Mouse (Mus musculus) monocyte, adult 2 months (primary cell): ENCODE measurements around the gene Adcy2.

ENCODE experiments used
- DNase-seq, 2 experiments: peaks; one replicate each; pipeline ENCODE4 v3.0.0; 2022; ENCODE audit warnings: low spot score in 2 of 2, low read depth in 1 of 2

The Adcy2 gene

GRCm38 (mm10) chr13:68998918-68999801, at the start of gene Adcy2:
Gene Adcy2 (minus strand): TSS chr13:68999541.
- DNase-seq: no peak

GRCm38 (mm10) chr13:69036991-69037597, 37.8 kb upstream of the Adcy2 start:
- DNase-seq: no peak

DNA sequence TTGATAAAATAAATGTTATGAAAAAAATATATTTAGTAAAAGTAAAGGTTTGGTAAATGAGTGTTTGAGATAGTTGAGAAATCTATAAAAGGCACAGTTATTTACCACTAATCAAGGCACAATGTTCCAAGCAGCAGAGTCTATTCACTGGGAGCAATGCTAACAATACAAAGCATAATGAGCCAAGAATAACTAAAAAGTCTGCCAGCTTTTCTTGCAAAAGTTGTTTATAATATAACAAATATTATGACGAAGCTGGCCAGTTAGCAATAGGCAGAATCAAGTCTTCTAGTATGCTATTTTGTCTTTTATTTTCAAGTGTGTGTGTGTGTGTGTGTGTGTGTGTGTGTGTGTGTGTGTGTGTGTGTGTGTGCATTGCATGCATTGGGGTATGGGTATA, 35.3 kb upstream of the Adcy2 start:
- DNase-seq: no peak

DNA sequence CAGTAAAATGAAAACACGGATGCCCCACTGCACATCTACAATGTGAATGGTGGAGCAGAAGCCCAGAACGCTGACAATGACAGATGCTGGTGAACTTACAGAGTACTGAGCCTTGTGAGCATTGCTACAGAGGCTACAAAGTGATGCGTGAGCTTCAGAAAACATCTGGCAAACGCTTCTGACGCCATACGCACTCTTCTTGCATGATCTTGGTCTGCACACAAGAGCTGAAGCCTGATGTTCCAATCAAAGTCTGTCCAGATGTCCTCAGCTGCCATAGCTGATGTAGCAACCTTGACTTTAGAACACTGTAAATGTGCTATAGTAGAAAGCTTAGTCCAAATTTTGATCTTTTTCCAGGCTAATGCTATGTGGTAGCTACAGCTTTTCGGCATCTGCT, 34.2 kb upstream of the Adcy2 start:
- no peak for DNase-seq

DNA sequence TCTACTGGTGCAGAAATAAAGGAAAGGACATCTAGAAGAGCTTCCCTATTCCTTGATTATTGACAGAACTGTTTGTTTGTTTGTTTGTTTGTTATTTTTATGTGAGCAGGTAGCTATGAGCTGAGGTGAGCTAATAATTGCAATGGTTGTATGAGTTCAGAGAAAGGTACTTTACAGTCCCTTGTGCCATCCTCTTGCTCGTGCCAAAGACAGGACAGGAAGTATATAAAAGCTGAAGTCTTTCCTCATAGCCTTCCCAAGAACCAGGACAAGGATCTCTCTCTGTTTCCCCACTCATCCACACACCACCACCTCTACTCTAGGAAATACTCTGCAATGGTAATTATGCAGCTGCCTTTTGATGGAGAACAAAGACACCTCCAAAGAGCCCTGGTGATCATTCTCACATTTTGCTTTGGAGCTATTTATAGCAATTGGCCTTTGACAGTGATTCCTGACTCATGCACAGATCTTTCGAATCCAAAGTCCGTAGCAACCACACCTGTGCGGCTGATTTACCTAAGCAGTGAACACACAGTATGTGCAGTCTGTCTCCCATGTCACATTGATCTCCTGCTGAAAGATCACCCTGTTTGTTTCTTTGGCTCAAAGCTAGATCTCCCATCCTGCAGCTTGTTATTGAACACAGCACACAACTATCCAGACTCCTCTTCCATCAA, 29.9 kb upstream of the Adcy2 start:
- DNase-seq: no peak

GRCm38 (mm10) chr13:69024964-69025363, 25.6 kb upstream of the Adcy2 start:
- no peak for DNase-seq

DNA sequence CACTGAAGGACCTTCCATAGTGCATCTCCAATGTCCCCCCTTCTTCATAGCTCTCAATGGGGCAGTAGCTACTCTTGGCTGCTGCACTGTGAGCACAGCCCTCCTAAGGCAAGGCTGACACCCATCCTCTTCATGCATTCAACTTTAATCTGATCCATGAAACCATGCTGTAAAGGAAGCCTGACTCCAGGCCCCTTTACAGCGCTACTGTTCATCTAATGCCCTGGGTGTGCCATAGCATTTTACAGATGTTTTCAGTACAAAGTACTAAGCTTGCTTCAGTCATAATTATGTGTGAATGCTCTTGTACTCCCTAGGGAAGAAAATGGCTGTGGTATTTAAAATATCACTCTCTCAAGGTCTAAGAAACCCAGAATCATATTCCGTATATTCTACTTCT, 23.9 kb upstream of the Adcy2 start:
- no peak for DNase-seq

DNA sequence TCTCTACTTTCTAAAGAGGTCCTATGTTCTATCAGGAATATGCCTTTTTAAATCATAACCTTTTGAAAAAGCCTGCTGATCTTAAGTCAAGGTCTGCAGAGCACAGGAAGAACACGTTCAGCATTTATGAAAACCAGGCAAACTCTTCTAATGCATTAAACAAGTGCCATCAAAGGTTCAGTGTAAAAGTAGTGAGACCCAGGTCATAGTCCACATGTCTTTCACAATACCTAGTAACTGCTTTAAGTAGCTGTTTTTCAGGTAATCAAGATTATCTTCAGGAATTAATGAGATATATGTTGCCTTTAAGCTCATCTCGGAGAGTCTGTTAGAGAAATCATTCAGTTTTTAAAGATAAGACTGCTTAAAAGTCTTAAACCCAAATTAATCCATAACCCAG, 21.2 kb upstream of the Adcy2 start:
- DNase-seq: no peak

GRCm38 (mm10) chr13:69006915-69007314, 7.6 kb upstream of the Adcy2 start:
- DNase-seq: no peak

- DNase-seq: no peak
Observed at GRCm38 (mm10) chr13:69006091-69006490, 6.8 kb upstream of the Adcy2 start.

- DNase-seq: no peak
Observed at GRCm38 (mm10) chr13:69004406-69004805, 5.1 kb upstream of the Adcy2 start.

GRCm38 (mm10) chr13:69002631-69003030, 3.3 kb upstream of the Adcy2 start:
- DNase-seq: no peak

DNA sequence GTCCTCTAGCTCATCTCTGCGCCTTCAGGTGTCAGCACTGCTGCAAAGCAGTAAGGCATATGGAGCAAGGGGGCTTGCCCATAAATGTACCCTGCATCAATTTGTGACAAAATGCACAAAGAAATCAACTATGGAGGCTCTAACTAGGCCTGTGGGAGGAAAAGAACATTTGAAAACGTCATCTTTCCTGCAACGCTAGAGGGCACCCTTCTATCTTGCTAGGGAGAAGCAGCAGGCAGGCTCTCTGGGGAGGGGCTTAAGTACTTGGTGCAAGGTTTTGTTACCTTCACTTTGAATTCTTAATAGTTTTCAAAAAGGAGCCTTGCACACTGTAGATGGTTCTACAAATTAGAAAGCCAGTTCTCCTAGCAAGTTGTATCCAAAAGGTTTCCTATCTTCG, 2.8 kb upstream of the Adcy2 start:
- DNase-seq: no peak

GRCm38 (mm10) chr13:68999826-69000225, 485 bp upstream of the Adcy2 start:
- no peak for DNase-seq

DNA sequence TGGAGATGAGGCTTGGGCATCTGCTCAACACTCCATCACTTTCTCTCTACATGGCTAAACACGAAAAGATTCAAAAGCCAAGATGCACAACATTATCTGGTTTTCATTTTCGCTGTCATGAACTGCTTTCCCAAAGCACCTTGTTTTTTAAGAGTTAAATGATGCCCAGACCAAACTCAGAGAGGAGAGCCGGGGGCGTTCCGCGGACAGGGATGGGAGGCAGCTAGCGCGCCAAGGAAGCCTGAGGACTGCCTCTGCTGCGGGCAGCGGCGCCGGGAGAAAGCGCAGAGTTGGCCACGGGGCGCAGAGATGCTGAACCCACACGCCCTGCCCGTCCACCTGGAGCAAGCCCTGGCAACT, 803 bp downstream of the Adcy2 start:
- no peak for DNase-seq

DNA sequence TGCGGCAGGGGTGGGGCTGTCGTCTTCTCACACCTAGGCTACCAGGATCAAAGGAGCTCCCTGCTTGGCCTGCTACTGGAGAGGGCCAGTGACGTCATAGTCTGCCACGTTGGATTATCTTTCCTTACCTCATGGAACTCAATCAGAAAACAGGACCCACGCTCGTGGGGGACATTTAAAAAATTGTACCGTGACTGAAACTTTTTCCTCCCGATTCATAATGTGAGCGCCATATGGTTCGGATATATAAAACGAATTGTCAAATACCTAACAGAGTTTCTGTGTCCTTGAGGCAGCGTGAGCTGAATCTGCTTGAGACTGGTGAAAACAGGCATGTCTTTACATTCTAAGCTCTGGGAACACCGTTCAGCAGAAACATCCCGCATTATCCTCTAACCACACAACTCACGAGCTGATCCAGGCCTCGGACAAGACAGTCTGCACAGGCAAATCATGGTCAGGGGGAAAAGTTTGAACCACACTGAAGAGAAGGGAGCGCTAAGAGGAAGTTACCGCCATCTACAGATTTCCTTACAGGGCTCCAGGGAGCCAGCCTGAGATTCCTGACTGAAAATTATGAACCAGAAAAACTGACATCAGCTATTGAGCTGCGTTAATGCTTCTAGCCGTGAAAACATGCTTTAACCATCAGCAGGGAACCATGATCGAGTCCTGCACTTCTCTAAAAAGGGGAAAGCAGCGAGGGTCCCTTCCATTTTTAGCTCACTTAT, 1.4 kb downstream of the Adcy2 start:
- no peak for DNase-seq

- no peak for DNase-seq
Observed at GRCm38 (mm10) chr13:68997386-68997785, 2.0 kb downstream of the Adcy2 start.

DNA sequence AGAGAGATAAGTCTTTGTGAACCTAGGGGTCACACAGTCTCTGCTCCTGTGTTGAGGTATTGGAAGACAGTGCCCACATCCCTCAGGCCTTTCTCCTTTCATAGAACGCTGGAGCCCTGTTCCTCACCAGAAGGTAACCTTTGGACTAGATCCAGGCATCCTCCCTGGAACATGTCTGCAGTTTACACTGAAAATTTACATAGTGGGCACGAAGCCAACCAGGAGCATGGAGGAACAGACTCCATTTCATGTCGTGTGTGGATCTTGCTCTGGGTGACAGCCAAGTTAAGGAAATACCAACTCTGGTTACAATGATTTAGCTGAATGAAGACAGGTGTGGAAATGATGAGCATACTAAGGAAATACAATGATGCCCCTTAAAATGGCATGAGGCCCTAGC, 2.7 kb downstream of the Adcy2 start:
- DNase-seq: no peak

- no peak for DNase-seq
Observed at GRCm38 (mm10) chr13:68985789-68986188, 13.6 kb downstream of the Adcy2 start.

DNA sequence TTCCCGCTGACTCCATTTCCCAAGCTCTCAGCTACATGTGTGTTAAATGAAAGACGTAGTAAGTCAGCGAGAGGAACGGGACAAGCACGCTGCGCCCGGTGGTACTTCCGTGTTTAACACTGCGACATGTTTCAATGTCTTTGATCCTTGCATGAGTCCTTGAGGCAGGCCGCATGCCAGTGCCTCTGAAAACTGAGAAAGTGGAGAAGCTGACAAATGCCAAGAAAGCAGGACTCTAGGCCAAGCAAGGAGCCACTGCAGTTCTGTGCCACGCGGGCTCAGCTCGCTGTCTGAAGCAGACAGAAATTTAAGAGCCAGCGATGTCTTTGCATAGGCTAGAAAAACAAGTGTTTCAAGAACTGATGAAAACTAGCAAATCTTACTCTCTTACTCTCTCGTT, 15.3 kb downstream of the Adcy2 start:
- DNase-seq: no peak

DNA sequence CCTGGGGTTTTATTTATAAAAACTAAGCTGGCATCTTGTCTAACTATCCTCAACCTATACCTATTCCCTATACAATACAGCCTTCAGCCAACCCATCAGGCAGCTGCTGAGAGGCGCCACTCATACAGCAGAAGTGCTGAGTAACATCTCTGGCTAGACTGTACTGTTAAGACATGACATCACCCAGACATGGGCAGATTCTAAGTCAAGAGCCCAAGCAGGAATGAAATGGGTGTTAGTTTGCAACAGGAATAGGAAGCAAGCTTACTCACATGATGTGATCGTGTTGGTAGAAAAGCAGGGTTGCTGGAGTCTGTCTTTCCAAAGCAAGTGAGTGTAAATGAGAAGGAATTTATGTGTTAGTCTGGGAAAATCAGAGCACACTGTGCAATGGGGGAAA, 18.3 kb downstream of the Adcy2 start:
- DNase-seq: no peak

DNA sequence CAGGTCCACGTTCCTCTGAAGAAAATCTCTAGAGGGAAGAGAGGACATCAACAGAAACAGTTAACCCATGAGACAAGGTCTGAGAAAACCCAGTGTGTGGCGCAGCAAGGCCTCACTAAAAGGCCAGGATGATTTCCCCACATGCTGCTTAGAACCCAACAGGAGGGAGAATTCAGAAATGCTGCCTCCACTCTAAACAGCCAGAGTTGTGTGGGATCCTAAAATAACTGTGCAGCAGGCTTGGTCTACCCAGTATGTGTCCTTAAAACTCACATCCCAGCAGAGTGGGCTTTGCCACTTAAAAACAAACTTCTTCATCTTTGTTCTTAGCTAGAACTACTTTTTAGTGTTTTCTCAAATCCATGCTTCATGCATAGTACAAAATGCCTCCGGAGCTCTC, 26.2 kb downstream of the Adcy2 start:
- DNase-seq: no peak
